Mouse (Mus musculus): ENCODE results near the gene Gm5155.
"Not testable (repeated sequence)": the region's sequence is repeated elsewhere in the genome, so short reads cannot be mapped to it uniquely, and the experiment has no call there.

Gene Gm5155

GRCm38 (mm10) chr7:17871467-17871866 lies at the start of gene Gm5155:
Gm5155 (plus strand) TSS chr7:17871767.
- no peak for DNase-seq

DNA sequence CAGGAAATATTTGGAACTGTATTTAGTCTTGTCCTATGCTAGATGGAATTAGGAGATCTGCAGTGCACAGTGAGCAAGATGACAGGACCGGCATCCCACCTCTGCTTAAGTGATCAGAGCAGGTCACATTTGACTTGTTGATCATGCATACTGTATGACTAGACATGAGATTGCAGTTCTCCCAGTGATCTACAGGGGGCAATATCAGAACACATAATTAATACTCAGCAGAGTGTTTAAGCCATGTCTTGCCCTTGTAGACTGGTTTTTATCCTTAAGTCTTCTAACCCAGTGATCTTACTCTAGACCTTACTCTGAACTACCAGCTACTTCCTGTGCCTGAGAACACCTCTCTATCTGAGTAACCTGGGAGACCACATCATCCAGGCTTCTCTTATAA lies 791 bp upstream of the Gm5155 start:
- DNase-seq: no peak

DNA sequence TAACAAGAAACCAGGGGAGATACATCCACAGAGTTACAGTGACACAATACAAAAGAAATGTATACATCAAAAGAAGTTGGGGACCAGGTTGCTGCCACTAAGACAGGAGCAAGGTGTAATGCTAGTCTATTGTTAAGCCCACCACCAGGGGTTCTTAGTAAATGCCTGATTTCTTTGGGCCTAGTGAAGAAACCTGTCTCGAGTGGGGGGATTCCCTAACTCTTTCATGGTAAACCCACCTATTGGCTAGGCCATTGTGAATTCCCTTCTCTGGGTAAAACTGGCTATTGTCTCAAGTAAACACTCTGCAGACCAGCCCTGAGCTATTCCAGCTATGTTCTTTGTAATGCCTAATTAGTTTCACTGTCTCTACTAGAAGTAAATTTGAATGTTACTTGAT lies 23.8 kb downstream of the Gm5155 start:
- not testable (repeated sequence) for DNase-seq

GRCm38 (mm10) chr7:17903146-17903915 lies 31.8 kb downstream of the Gm5155 start:
- DNase-seq: no peak

All from cerebellum, adult 9-10 months (tissue).